Mouse (Mus musculus): ENCODE results near the gene Slc35b3. TPM values are rescaled to one million over a fixed set of nuclear protein-coding genes. Genes with fewer than 3 reads are reported as not detected.

The Slc35b3 gene
- polyA plus RNA-seq, 1 experiment from 2014 or later: 45.0 TPM

DNA sequence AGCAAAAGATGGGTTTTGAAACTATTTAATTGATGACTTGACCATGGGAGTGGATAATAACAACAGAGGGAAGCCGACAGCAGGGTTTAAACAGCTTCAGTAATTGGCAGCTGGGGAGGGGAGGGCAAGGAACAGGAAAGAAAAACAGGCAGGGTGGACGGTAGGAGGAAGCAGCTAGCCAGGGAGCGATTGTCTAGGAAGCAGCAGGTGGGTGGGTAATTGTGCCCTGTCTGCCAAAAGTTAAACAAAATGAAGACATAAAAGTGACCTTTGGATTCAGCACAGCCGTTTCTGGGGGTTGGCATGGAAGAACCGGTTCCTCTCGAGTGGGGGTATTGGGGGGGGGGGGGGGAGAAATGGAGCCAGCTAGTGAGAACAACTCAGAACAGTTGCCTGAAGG, 11.9 kb upstream of the Slc35b3 start:
- Histone ChIP-seq H3K9me3 (0 out of 2 replicates have a peak, but pooled peaks cover 2% of the 10 kb centered on the region), H3K4me2 (no peak overlapping the region), H3K36me3 (no peaks in the 10 kb centered on the region), H3K9ac (no peak overlapping the region), H3K27ac (no peak overlapping the region), H3K4me1 (no peaks in the 10 kb centered on the region), H3K27me3 (no peaks in the 10 kb centered on the region), H3K4me3 (no peak overlapping the region)
- 21% methylated on average over 6 of the region's 6 CpGs for WGBS
- ATAC-seq (ENCODE audit: insufficient number of reproducible peaks, insufficient read depth, low FRiP score, low TSS enrichment, low read depth): no peak

DNA sequence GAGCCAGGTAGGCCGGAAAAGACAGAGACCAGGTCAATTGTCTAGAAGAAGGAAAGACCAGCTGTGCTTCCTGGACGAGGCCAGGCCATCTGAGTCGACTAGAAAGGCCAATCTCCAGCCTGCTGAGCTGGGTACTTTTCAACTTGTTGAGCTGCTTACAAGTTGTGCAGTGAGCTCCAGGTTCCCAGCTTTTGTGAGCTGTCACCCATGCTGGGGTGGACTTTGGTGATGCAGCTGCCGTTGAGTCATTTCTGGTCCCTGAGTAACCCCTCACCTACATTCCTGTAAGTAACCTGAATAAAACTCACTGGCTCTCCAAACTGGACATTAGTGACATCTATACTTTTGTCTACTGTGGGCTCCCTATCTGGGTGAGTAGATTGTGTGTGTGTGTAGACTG, 10.4 kb upstream of the Slc35b3 start:
- no peak overlapping the region for H3K4me3 ChIP-seq
- WGBS: 77% methylated on average over 4 of the region's 4 CpGs
- H3K27ac ChIP-seq: no peak overlapping the region
- no peaks in the 10 kb centered on the region for H3K4me1 ChIP-seq
- H3K36me3 ChIP-seq: no peaks in the 10 kb centered on the region
- H3K9ac ChIP-seq: no peak overlapping the region
- H3K9me3 ChIP-seq: 0 out of 2 replicates have a peak, but pooled peaks cover 2% of the 10 kb centered on the region
- H3K4me2 ChIP-seq: no peak overlapping the region
- ATAC-seq (ENCODE audit: insufficient number of reproducible peaks, insufficient read depth, low FRiP score, low TSS enrichment, low read depth): no peak
- H3K27me3 ChIP-seq: no peaks in the 10 kb centered on the region

DNA sequence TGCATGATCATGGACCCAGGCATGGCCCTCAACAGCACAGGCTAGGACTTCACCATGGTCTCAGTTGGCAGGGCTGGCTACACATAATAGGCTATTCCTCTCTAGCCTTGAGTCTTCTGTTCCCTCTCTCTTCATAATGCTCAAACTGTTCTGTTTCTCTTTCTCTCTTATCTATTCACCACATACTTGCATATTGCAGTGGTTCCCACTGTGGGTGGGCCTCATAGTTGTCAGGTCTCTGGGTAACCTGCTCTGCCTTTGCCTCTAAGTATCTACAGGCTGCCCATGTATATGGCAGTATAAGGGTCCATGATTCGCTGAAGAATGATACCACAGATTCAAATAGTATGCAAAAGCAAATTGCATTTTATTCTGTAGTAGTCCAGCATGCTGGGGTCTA, 6.8 kb upstream of the Slc35b3 start:
- no peak overlapping the region for H3K4me3 ChIP-seq
- no peak for ATAC-seq (ENCODE audit: insufficient number of reproducible peaks, insufficient read depth, low FRiP score, low TSS enrichment, low read depth)

DNA sequence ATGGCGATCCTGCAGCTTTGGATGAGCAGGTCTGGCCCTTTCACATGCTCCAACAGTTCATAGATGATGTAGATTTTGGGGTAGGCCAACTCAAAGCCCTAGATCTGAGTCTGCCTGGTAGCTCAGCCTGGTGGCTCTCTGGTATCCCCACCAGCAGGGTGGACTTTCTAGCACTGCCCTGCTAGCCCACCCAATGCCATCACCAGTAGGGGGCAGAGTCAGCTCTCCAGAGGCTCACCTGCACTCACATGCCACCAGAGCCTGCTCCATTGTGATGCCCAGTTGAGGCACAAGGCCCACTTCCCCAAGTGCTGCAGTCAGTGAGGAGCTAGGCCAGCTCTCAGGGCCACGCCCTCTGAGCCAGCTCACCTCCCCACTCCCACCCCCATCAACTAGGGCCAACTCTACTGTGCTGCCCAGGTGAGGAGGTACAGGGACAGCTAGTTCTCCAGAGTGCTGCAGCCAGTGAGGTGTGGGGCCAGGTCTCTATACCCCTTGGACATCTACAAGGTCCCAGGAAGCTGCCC, 6.3 kb upstream of the Slc35b3 start:
- 86% methylated on average over 2 of the region's 2 CpGs for WGBS
- Histone ChIP-seq H3K4me3 (no peak overlapping the region), H3K9ac (no peak overlapping the region), H3K27ac (no peak overlapping the region), H3K27me3 (no peaks in the 10 kb centered on the region), H3K36me3 (no peaks in the 10 kb centered on the region), H3K9me3 (0 out of 2 replicates have a peak, but pooled peaks cover 2% of the 10 kb centered on the region), H3K4me1 (no peaks in the 10 kb centered on the region), H3K4me2 (no peak overlapping the region)
- 0 out of 2 replicates have a peak, but pooled peaks have one; percentile 26 for ATAC-seq (ENCODE audit: insufficient number of reproducible peaks, insufficient read depth, low FRiP score, low TSS enrichment, low read depth)

More for the DNA sequence above, 6.8 kb upstream of the Slc35b3 start:
- 88% methylated on average over 1 of the region's 1 CpGs for WGBS
- Histone ChIP-seq H3K9ac (no peak overlapping the region), H3K27me3 (no peaks in the 10 kb centered on the region), H3K4me1 (no peaks in the 10 kb centered on the region), H3K36me3 (no peaks in the 10 kb centered on the region), H3K27ac (no peak overlapping the region), H3K4me2 (no peak overlapping the region), H3K9me3 (0 out of 2 replicates have a peak, but pooled peaks cover 2% of the 10 kb centered on the region)

DNA sequence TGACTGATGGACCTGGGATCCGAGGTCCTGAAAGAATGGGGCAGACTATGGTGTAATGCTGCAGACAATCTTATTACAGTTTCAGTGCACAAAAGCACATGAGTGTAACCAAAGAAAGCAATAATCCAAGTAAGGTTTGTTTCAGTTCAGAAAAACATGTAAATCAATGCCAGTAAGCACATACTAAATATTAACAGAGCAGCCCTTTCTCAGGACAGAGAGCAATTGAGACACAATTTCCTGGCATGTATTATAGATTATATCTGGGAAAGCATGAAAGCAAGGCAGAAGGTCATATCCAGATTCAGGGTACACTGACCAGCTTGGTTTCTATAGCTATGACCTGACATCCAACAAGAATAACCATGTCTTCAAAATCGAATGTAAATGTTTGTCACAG, 2.1 kb upstream of the Slc35b3 start:
- Histone ChIP-seq H3K4me3 (no peak overlapping the region), H3K27ac (no peak overlapping the region), H3K36me3 (no peaks in the 10 kb centered on the region), H3K9me3 (0 out of 2 replicates have a peak, but pooled peaks cover under 1% of the 10 kb centered on the region), H3K9ac (no peak overlapping the region), H3K4me2 (no peak overlapping the region), H3K27me3 (no peaks in the 10 kb centered on the region), H3K4me1 (peaks cover 18% of the 10 kb centered on the region)
- ATAC-seq (ENCODE audit: insufficient number of reproducible peaks, insufficient read depth, low FRiP score, low TSS enrichment, low read depth): no peak
- 81% methylated on average over 2 of the region's 2 CpGs for WGBS

DNA sequence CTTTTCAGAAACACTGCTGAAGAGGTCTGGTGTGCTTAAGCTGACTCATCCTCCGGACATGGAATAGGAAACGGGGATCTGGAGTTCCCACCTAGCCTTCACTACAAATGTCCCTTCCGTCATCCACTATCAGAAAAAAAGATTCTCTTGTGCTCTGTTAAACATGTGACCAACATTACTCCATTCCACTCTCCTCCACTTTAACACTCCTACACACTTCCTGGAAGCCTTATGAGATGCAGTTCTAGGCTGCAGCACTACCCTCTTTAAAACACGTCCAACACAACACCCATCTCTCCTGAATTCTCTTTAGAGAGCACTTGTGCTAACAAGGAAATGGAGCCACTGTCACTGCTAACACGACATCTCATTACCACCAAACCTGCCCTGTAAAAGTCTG, 2.6 kb downstream of the Slc35b3 start:
- ATAC-seq (ENCODE audit: insufficient number of reproducible peaks, insufficient read depth, low FRiP score, low TSS enrichment, low read depth): no peak
- 74% methylated on average over 5 of the region's 5 CpGs for WGBS
- no peaks in the 10 kb centered on the region for H3K9me3 ChIP-seq
- peak overlapping the region; percentile 11; the same call in 1 of the 2 replicates for H3K4me2 ChIP-seq
- H3K36me3 ChIP-seq: peaks cover 22% of the 10 kb centered on the region
- no peak overlapping the region for H3K27ac ChIP-seq
- H3K9ac ChIP-seq: no peak overlapping the region
- H3K4me3 ChIP-seq: no peak overlapping the region
- H3K4me1 ChIP-seq: peaks cover 20% of the 10 kb centered on the region
- no peaks in the 10 kb centered on the region for H3K27me3 ChIP-seq

DNA sequence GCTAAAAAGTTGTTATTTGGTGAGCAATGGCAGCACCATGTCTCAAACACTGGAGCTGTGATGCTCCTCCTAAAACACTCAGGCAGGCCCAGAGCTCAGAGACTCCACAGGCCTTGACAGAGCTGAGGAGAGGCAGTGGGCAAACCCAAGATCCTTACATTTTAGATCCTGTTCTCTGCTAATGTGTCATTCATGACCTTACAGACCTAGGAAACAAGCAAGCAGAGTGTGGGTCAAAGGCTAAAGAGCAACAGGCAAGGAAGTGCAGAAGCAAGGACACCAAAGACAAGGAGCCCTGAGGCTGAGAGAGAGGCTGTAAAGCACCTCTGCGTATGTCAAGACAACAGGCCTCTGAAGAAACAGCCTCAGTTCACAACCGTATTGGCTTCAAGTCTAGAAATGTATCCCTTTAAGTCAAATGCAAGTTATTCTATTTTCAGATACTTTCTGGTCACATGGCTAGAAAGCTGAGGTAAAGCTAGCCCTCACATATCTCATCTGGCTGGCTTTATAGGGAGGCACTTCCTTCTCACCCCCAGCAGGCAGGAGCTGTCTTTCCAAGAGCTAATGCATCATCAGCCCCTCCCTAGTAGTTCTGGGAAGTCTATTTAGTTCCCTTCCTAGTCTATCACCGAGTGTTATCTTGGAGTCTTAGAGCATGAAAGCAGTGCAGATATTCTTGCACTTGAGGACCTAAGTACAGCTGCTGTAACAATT, 14.2 kb downstream of the Slc35b3 start:
- H3K36me3 ChIP-seq: peaks cover 56% of the 10 kb centered on the region
- WGBS: 73% methylated on average over 3 of the region's 3 CpGs
- no peak for ATAC-seq (ENCODE audit: insufficient number of reproducible peaks, insufficient read depth, low FRiP score, low TSS enrichment, low read depth)
- H3K9ac ChIP-seq: no peak overlapping the region
- H3K9me3 ChIP-seq: no peaks in the 10 kb centered on the region
- no peak overlapping the region for H3K4me3 ChIP-seq
- no peak overlapping the region for H3K27ac ChIP-seq
- H3K4me2 ChIP-seq: no peak overlapping the region
- no peaks in the 10 kb centered on the region for H3K4me1 ChIP-seq
- H3K27me3 ChIP-seq: no peaks in the 10 kb centered on the region

DNA sequence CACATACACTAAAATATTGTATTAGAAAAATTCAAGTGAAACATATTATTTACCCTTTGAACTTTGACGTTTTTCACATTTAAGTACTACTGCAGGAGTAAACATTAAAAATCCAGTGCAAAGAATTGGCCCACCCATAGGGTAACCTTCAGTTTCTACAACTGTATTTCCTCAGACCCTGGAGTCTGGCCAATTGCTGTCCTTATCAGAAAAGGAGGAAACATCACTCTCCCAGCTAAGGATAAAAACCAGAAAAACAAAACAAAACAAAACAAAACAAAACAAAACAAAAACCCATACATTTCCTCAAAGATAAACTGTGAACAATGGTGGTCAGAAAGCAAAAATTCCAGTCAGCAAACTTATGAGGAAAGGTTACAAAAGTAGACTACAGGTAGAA, 14.9 kb downstream of the Slc35b3 start:
- Histone ChIP-seq H3K9me3 (no peaks in the 10 kb centered on the region), H3K9ac (no peak overlapping the region), H3K4me1 (no peaks in the 10 kb centered on the region), H3K36me3 (peaks cover 60% of the 10 kb centered on the region), H3K4me3 (no peak overlapping the region), H3K4me2 (no peak overlapping the region), H3K27ac (no peak overlapping the region), H3K27me3 (no peaks in the 10 kb centered on the region)
- ATAC-seq (ENCODE audit: insufficient number of reproducible peaks, insufficient read depth, low FRiP score, low TSS enrichment, low read depth): no peak
- WGBS: 86% methylated on average over 1 of the region's 1 CpGs

DNA sequence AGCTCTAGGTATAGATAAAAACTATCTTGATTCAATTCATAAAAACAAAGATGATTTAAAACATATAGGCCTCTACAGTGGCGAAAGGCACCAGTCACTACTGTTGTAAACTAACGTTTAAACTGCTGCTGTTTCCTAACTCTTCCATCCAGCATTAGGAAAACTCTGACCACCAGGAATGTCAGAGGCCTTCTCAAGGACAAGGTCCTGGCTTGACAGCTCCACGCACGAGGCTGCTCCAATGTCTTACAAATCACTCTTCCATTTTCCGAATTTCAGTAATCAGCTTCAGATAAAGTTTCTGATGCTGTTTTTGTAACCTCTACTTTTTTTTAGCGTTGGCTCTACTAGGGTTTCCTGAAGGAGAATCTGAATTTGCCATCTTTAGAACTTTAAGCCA, 15.7 kb downstream of the Slc35b3 start:
- WGBS: 88% methylated on average over 6 of the region's 6 CpGs
- no peaks in the 10 kb centered on the region for H3K4me1 ChIP-seq
- no peaks in the 10 kb centered on the region for H3K9me3 ChIP-seq
- peaks cover 59% of the 10 kb centered on the region for H3K36me3 ChIP-seq
- no peak overlapping the region for H3K4me3 ChIP-seq
- no peak for ATAC-seq (ENCODE audit: insufficient number of reproducible peaks, insufficient read depth, low FRiP score, low TSS enrichment, low read depth)
- no peak overlapping the region for H3K27ac ChIP-seq
- no peak overlapping the region for H3K9ac ChIP-seq
- no peaks in the 10 kb centered on the region for H3K27me3 ChIP-seq
- no peak overlapping the region for H3K4me2 ChIP-seq

DNA sequence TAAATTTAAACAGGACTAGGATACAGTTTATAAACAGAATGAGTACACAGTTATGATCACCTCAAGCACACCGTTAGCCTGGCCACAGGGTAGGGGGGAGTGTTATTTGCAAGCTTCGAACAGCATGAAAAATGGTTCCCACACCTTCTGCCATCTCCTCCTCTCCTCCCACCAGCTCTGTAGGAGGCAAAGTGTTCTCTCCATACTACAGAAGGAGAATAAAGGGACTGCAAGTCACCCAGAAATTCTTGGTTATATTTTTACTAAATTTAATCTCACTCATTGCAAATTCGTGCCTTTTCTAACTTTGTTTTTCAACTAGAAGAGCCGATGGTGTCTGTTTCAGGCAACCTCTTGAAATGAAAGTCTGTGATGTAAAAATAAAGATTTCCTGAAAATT, 18.9 kb downstream of the Slc35b3 start:
- WGBS: 88% methylated on average over 4 of the region's 4 CpGs
- no peak overlapping the region for H3K27ac ChIP-seq
- H3K4me1 ChIP-seq: no peaks in the 10 kb centered on the region
- H3K27me3 ChIP-seq: no peaks in the 10 kb centered on the region
- ATAC-seq (ENCODE audit: insufficient number of reproducible peaks, insufficient read depth, low FRiP score, low TSS enrichment, low read depth): no peak
- H3K4me2 ChIP-seq: no peak overlapping the region
- no peaks in the 10 kb centered on the region for H3K9me3 ChIP-seq
- H3K9ac ChIP-seq: no peak overlapping the region
- H3K36me3 ChIP-seq: peaks cover 65% of the 10 kb centered on the region
- H3K4me3 ChIP-seq: no peak overlapping the region

DNA sequence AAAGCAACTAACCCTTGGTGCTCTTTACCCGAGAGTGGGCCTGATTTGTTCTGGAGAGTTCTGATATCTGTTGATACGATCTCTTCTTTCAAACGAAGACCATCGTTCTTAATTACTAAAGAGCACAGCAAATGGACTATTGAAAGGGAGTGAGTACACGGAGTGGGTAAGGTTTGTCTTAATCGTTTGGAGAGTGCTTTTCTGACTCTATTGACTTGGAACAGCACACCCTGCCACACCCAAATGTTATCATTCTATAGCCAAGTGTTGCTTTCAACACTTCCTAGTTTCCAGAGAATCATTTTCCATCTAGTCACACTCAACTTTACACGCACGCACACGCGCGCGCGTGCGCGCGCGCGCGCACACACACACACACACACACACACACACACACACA, 19.4 kb downstream of the Slc35b3 start:
- H3K4me3 ChIP-seq: no peak overlapping the region
- H3K27ac ChIP-seq: no peak overlapping the region
- peaks cover 65% of the 10 kb centered on the region for H3K36me3 ChIP-seq
- no peak overlapping the region for H3K4me2 ChIP-seq
- H3K9ac ChIP-seq: no peak overlapping the region
- no peaks in the 10 kb centered on the region for H3K4me1 ChIP-seq
- no peaks in the 10 kb centered on the region for H3K9me3 ChIP-seq
- WGBS: 94% methylated on average over 19 of the region's 19 CpGs
- H3K27me3 ChIP-seq: no peaks in the 10 kb centered on the region
- ATAC-seq (ENCODE audit: insufficient number of reproducible peaks, insufficient read depth, low FRiP score, low TSS enrichment, low read depth): no peak

DNA sequence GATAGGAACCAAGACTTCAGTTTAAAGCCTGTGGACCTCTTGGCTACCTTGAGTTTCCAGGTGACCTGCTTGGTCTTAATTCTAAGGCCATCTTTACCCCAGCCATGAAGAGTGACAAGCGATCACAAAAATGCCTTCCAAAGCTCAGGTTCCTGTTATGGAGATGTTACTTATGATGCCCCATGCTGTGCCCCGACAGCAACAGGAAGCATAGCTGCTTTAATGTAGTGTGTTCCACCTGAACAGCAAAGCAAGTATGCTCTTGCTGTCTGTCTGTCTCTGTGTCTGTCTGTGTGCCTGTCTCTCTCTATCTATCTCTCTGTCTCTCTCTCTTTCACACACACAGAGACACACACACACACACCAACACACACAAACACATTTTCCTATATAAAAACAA, 22.2 kb downstream of the Slc35b3 start:
- no peaks in the 10 kb centered on the region for H3K9me3 ChIP-seq
- no peak overlapping the region for H3K4me3 ChIP-seq
- no peak overlapping the region for H3K4me2 ChIP-seq
- peaks cover 74% of the 10 kb centered on the region for H3K36me3 ChIP-seq
- no peak overlapping the region for H3K27ac ChIP-seq
- WGBS: 90% methylated on average over 2 of the region's 2 CpGs
- no peak for ATAC-seq (ENCODE audit: insufficient number of reproducible peaks, insufficient read depth, low FRiP score, low TSS enrichment, low read depth)
- no peaks in the 10 kb centered on the region for H3K27me3 ChIP-seq
- no peak overlapping the region for H3K9ac ChIP-seq
- H3K4me1 ChIP-seq: no peaks in the 10 kb centered on the region
